Mouse (Mus musculus) limb, embryonic 12.5 days (tissue): Measurements from ENCODE around the gene Ilf2. TPM values are rescaled to one million over a fixed set of nuclear protein-coding genes. Genes with fewer than 3 reads are reported as not detected.

Source experiments
- ATAC-seq: fragments of 200-750 bp; cut with Nextera tagmentation; 2 replicates; pipeline ENCODE4 v1.8.0; 2017; ENCODE audit warnings: low read depth, moderate TSS enrichment; ENCODE audit not compliant: insufficient number of reproducible peaks, insufficient read depth, low FRiP score, low TSS enrichment
- H3K27ac ChIP-seq: fragments of 300-500 bp; sonication (generic); 2 replicates; pipeline ENCODE4 v1.5.1; 2016; ENCODE audit warnings: mild to moderate bottlenecking, moderate library complexity
- H3K27me3 ChIP-seq: fragments of 300-500 bp; sonication (generic); 2 replicates; pipeline ENCODE4 v1.6.1; 2016; ENCODE audit warnings: mild to moderate bottlenecking, moderate library complexity
- H3K36me3 ChIP-seq: fragments of 300-500 bp; sonication (generic); 2 replicates; pipeline ENCODE4 v1.6.1; 2016; ENCODE audit warnings: mild to moderate bottlenecking, moderate library complexity
- H3K4me1 ChIP-seq: fragments of 300-500 bp; sonication (generic); replicated peaks from 2 replicates; pipeline ENCODE4 v1.6.1; 2016
- H3K4me2 ChIP-seq: fragments of 300-500 bp; sonication (generic); 2 replicates; pipeline ENCODE4 v1.6.1; 2016; ENCODE audit warnings: mild to moderate bottlenecking, moderate library complexity
- H3K4me3 ChIP-seq: fragments of 300-500 bp; sonication (generic); replicated peaks from 2 replicates; pipeline ENCODE4 v1.5.1; 2016; ENCODE audit warnings: mild to moderate bottlenecking
- H3K9ac ChIP-seq: fragments of 300-500 bp; sonication (generic); replicated peaks from 2 replicates; pipeline ENCODE4 v1.6.1; 2016; ENCODE audit warnings: mild to moderate bottlenecking, moderate library complexity
- H3K9me3 ChIP-seq: fragments of 300-500 bp; sonication (generic); 2 replicates; pipeline ENCODE4 v1.6.1; 2016; ENCODE audit warnings: mild to moderate bottlenecking, moderate library complexity
- WGBS: fragments of 180-500 bp; shearing (Covaris S2); methylation state at CpG from one replicate; pipeline ENCODE4 v1.1.7; 2016; 5-methylcytosine and 5-hydroxymethylcytosine counted together
- polyA plus RNA-seq: library from polyadenylated mRNA; unstranded; fragments of >200 nt; fragmentation: Nextera tagmentation; extraction: Ambion mirVana; gene quantifications from 2 replicates; pipeline ENCODE4 v1.2.1, GENCODE M21; 2016

Ilf2 gene
- polyA plus RNA-seq, 1 experiment from 2014 or later: 362 TPM

GRCm38 (mm10) chr3:90491350-90491749 is 15.4 kb downstream of the Ilf2 start:
- Histone ChIP-seq H3K4me3 (no peak overlapping the region), H3K9ac (no peak overlapping the region), H3K9me3 (no peaks in the 10 kb centered on the region), H3K36me3 (peaks cover 42% of the 10 kb centered on the region), H3K4me1 (peaks cover 6% of the 10 kb centered on the region; the same call in 1 of the 2 replicates), H3K27me3 (no peaks in the 10 kb centered on the region), H3K4me2 (no peak overlapping the region), H3K27ac (no peak overlapping the region)
- ATAC-seq: no peak
- 41% methylated on average over 2 of the region's 2 CpGs for WGBS

- WGBS: 66% methylated on average over 4 of the region's 4 CpGs
- ATAC-seq: no peak
- H3K4me2 ChIP-seq: no peak overlapping the region
- peaks cover 44% of the 10 kb centered on the region for H3K36me3 ChIP-seq
- peaks cover 6% of the 10 kb centered on the region; the same call in 1 of the 2 replicates for H3K4me1 ChIP-seq
- H3K9ac ChIP-seq: no peak overlapping the region
- no peak overlapping the region for H3K27ac ChIP-seq
- H3K27me3 ChIP-seq: no peaks in the 10 kb centered on the region
- H3K9me3 ChIP-seq: no peaks in the 10 kb centered on the region
- H3K4me3 ChIP-seq: no peak overlapping the region
Observed at GRCm38 (mm10) chr3:90493831-90494540, 18.1 kb downstream of the Ilf2 start.

DNA sequence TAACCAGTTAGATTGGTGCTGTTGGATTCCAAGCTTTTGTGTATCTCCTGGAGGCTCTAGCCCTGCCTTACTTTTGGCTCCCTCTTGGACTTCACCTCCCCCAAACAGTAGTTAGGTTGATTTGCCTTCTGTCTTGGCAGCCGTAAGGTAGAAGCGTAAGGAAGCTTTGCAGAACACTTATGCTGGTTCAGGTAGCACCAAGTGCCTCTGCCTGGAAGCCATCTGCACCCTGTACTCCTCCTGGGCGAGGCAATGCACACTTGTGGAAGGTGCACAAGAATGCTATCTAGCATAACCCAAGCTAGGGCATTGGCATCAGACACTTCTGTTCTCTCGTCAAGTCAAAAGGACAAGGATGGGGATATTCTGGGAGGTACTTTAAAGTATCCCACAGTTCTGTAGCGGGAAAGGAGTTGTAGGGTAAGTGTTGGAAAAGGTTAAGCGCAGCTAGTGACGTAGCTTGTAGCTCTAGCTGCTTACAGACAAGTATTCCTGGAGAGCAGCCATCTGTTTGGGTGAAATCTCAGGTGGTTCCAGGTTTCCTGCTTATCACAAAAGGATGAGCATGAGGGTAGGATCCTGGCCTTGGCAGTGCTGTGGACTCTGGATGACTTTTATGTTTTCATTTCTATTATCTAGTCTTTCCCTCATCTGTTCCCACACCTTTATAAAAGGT is 20.1 kb downstream of the Ilf2 start:
- Histone ChIP-seq H3K9me3 (no peaks in the 10 kb centered on the region), H3K36me3 (peaks cover 56% of the 10 kb centered on the region)

GRCm38 (mm10) chr3:90497597-90497996 is 21.7 kb downstream of the Ilf2 start:
- no peak overlapping the region for H3K9ac ChIP-seq
- H3K27ac ChIP-seq: no peak overlapping the region
- H3K27me3 ChIP-seq: no peaks in the 10 kb centered on the region
- peaks cover 72% of the 10 kb centered on the region for H3K36me3 ChIP-seq
- no peak for ATAC-seq
- H3K4me3 ChIP-seq: no peak overlapping the region
- H3K9me3 ChIP-seq: no peaks in the 10 kb centered on the region
- no peaks in the 10 kb centered on the region for H3K4me1 ChIP-seq
- no peak overlapping the region for H3K4me2 ChIP-seq

More for the DNA sequence above, 20.1 kb downstream of the Ilf2 start:
- WGBS: 93% methylated on average over 7 of the region's 7 CpGs
- Histone ChIP-seq H3K27me3 (no peaks in the 10 kb centered on the region), H3K4me1 (no peaks in the 10 kb centered on the region), H3K9ac (no peak overlapping the region), H3K4me2 (no peak overlapping the region), H3K4me3 (no peak overlapping the region), H3K27ac (no peak overlapping the region)
- no peak for ATAC-seq

- H3K36me3 ChIP-seq: peaks cover 91% of the 10 kb centered on the region
Observed at GRCm38 (mm10) chr3:90503444-90503843, 27.5 kb downstream of the Ilf2 start.

DNA sequence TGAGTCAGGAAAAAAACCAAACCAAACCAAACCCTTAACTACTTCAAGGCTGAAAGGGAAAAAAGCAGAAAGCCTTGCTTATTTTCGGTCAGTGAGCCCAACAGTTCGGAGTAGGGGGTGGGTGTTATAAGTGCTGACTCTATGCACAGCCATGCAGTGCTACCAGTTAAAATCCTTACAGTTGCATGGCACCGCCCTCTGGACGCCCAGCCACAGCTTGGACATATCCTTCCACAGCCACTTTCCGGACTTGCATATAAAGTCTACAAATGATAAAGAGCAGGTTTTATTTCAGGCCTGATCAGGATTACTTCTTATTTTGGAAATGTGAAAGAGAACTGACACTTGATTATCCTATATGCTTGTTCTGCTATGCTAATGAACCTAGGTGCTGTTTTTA is 29.3 kb downstream of the Ilf2 start:
- Histone ChIP-seq H3K27me3 (no peaks in the 10 kb centered on the region), H3K4me3 (no peak overlapping the region), H3K9me3 (no peaks in the 10 kb centered on the region), H3K9ac (no peak overlapping the region), H3K4me2 (no peak overlapping the region), H3K4me1 (peaks cover 22% of the 10 kb centered on the region), H3K27ac (no peak overlapping the region), H3K36me3 (peaks cover 73% of the 10 kb centered on the region)
- no peak for ATAC-seq
- WGBS: 90% methylated on average over 5 of the region's 5 CpGs

More at GRCm38 (mm10) chr3:90503444-90503843, 27.5 kb downstream of the Ilf2 start:
- WGBS: 88% methylated on average over 4 of the region's 4 CpGs
- no peak overlapping the region for H3K9ac ChIP-seq
- no peak for ATAC-seq
- no peak overlapping the region for H3K4me2 ChIP-seq
- H3K4me3 ChIP-seq: no peak overlapping the region
- H3K4me1 ChIP-seq: peaks cover 22% of the 10 kb centered on the region
- no peaks in the 10 kb centered on the region for H3K9me3 ChIP-seq
- H3K27ac ChIP-seq: no peak overlapping the region
- no peaks in the 10 kb centered on the region for H3K27me3 ChIP-seq

DNA sequence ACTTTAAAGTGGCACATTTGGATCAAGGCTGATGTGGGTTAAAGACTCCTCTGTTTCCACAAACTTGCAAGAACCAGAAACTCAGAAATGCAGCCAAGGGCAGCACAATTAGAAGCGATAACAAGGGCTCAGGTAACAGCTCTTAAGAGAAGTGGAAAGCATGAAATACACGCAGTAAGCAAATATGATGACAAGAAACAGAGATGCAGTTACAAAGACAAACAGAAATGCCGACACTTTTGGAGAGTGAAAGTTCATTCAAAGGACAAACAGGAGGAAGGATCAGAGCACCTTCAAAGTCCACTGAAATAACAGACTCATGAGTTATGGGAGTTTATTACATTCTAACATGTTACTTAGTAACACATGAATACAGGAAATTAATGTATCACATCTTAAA is 30.4 kb downstream of the Ilf2 start:
- 0 out of 2 replicates have a peak, but pooled peaks cover 5% of the 10 kb centered on the region for H3K27me3 ChIP-seq
- H3K27ac ChIP-seq: no peak overlapping the region
- peaks cover 22% of the 10 kb centered on the region for H3K4me1 ChIP-seq
- H3K4me3 ChIP-seq: no peak overlapping the region
- no peak overlapping the region for H3K4me2 ChIP-seq
- no peak overlapping the region for H3K9ac ChIP-seq
- ATAC-seq: no peak
- H3K36me3 ChIP-seq: peaks cover 67% of the 10 kb centered on the region
- WGBS: 88% methylated on average over 3 of the region's 3 CpGs
- H3K9me3 ChIP-seq: no peaks in the 10 kb centered on the region

DNA sequence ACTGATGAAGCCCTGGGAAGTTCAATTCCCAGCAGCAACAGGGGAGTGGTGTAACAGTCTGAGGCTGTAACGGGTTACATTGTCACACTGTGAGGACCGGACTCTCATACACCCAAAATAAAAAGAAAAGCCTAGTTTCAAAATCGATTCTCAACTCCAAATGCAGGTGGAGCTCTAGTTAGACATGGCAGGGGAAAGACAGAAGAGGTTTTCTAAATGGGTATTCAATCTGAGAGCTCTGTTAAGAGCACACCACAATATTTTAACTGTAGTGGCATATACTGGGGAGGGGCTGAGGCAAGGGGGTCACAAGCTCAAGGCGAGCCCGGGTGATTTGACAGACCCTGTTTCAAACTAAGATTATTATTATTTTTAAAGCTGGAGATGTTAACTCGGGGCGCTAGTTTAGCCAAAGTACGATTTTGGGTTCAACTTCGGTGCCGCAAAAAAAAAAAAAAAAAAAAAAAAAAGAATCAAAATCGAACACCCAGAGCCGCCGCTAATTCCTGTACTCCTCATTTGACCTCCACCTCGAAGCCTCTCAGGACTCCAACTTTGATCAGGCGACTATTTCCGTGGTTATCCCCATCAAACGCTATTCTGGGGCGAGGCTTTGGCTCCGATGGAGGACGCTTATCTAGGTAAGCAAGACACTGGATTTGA is 32.5 kb downstream of the Ilf2 start:
- peak overlapping the region; percentile 69 for H3K4me3 ChIP-seq
- no peak for ATAC-seq
- peaks cover 47% of the 10 kb centered on the region for H3K36me3 ChIP-seq
- H3K27me3 ChIP-seq: peaks cover 15% of the 10 kb centered on the region
- peak overlapping the region; percentile 94 for H3K9ac ChIP-seq
- H3K4me2 ChIP-seq: peak overlapping the region; percentile 61
- H3K9me3 ChIP-seq: no peaks in the 10 kb centered on the region
- H3K4me1 ChIP-seq: peaks cover 22% of the 10 kb centered on the region
- 3% methylated on average over 20 of the region's 20 CpGs for WGBS
- H3K27ac ChIP-seq: peak overlapping the region; percentile 92; the same call in 1 of the 2 replicates

DNA sequence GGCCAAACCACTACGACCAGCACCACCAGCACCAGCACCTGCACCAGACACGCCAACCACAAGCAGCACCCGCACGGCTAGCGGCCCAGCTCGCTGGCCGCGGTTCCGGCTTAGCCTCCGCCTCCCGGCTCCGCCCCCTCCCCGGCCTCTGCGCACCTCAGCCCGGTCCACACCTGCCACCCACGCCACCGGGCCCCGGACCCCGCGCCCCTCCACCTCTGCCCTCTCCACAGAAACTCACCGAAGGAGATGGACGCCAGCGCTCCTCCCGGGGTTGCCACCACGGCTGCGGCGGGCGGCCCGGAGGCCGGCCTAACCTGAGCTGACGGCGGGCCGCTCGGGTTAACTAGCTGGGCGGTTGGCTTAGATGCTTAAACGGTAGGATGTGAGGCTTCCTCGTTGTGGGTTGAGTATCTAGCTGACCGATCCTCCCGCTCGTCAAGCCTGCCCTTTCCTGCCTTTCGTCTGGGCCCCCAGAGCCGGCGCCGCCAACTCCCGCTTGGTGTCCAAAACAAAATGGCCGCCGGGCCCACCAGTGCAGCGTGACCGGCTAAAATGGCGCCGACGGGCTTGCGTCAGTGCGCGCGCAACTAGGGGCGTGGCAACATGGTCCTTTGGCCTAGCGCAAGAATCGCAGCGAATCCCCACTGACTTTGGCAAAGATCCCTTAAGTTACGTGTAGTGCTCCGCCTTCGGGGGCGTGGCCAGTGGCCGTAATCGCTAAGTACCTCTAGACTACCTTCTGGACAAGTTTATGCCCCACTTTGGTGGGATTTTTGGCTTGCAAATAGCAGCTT is 33.2 kb downstream of the Ilf2 start, which contains the start of gene Chtop:
Gene Chtop (minus strand): TSS at position 549 of the 797 bp plus-strand sequence.
- peak within 1 kb of the TSS; percentile 94 for H3K9ac ChIP-seq
- no peaks in the 10 kb centered on the region for H3K9me3 ChIP-seq
- H3K36me3 ChIP-seq: peaks cover 39% of the 10 kb centered on the region
- H3K4me1 ChIP-seq: peaks cover 24% of the 10 kb centered on the region
- peak within 1 kb of the TSS; percentile 92 for H3K27ac ChIP-seq
- H3K27me3 ChIP-seq: peaks cover 23% of the 10 kb centered on the region
- peak within 1 kb of the TSS; percentile 61 for H3K4me2 ChIP-seq
- H3K4me3 ChIP-seq: peak within 1 kb of the TSS; percentile 69
- WGBS: under 1% methylated on average over 66 of the region's 66 CpGs
- ATAC-seq: peak; percentile 87

DNA sequence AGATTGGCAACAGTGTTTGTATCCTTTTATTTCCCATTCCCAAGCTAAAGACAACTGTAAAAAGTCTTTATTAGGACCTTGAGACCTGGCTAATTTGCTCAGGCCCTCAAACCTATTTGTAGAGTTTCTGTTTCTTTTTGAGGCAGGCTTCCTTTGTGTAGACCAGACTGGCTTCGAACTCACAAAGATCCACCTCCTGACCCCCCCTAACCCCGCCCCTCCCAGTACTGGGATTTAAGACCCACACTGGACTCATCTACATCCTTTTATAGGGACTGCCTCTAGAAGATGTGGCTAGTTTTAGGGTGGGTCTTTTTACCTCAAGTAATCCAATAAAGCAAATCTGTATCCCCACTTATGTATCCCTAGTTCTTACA is 33.8 kb downstream of the Ilf2 start:
- H3K27me3 ChIP-seq: peaks cover 25% of the 10 kb centered on the region
- H3K9ac ChIP-seq: no peak overlapping the region
- WGBS: 19% methylated on average over 2 of the region's 2 CpGs
- H3K4me2 ChIP-seq: peak overlapping the region; percentile 48
- H3K27ac ChIP-seq: peak overlapping the region; percentile 92
- peaks cover 34% of the 10 kb centered on the region for H3K36me3 ChIP-seq
- H3K9me3 ChIP-seq: no peaks in the 10 kb centered on the region
- H3K4me1 ChIP-seq: peaks cover 27% of the 10 kb centered on the region
- ATAC-seq: no peak
- H3K4me3 ChIP-seq: peak overlapping the region; percentile 69
